Mouse (Mus musculus): Measurements from ENCODE around the gene Wdfy2. TPM values are rescaled to one million over a fixed set of nuclear protein-coding genes. Genes with fewer than 3 reads are reported as not detected.
A peak's percentile ranks its signal among the peaks of the same experiment; 100 is the strongest.

Gene Wdfy2
- polyA plus RNA-seq, 1 experiment from 2014 or later = 12.1 TPM

GRCm38 (mm10) chr14:62956091-62956490, 118.6 kb downstream of the Wdfy2 start:
- Histone ChIP-seq H3K36me3 (ENCODE audit: control insufficient read depth, insufficient read depth, low read length) (peaks cover 19% of the 10 kb centered on the region), H3K27me3 (ENCODE audit: control insufficient read depth, insufficient read depth, low read length) (no peaks in the 10 kb centered on the region), H3K4me1 (ENCODE audit: control insufficient read depth, insufficient read depth, low read length) (no peaks in the 10 kb centered on the region), H3K9me3 (ENCODE audit: control insufficient read depth, low read length) (no peaks in the 10 kb centered on the region), H3K9ac (ENCODE audit: low read depth, low read length) (no peak overlapping the region), H3K4me2 (replicated peaks; ENCODE audit: low read depth, low read length) (no peak overlapping the region), H3K4me3 (ENCODE audit: low read length) (no peak overlapping the region), H3K27ac (ENCODE audit: low read depth, low read length) (no peak overlapping the region)
- no peak for ATAC-seq (ENCODE audit: low FRiP score, low TSS enrichment)
- WGBS = 92% methylated on average over 9 of the region's 9 CpGs

GRCm38 (mm10) chr14:62963632-62964031, 126.2 kb downstream of the Wdfy2 start:
- Histone ChIP-seq H3K9ac (ENCODE audit: low read depth, low read length) (no peak overlapping the region), H3K36me3 (ENCODE audit: control insufficient read depth, insufficient read depth, low read length) (no peaks in the 10 kb centered on the region), H3K27ac (ENCODE audit: low read depth, low read length) (no peak overlapping the region), H3K4me3 (ENCODE audit: low read length) (no peak overlapping the region), H3K27me3 (ENCODE audit: control insufficient read depth, insufficient read depth, low read length) (no peaks in the 10 kb centered on the region), H3K4me2 (replicated peaks; ENCODE audit: low read depth, low read length) (no peak overlapping the region), H3K9me3 (ENCODE audit: control insufficient read depth, low read length) (no peaks in the 10 kb centered on the region), H3K4me1 (ENCODE audit: control insufficient read depth, insufficient read depth, low read length) (peaks cover 8% of the 10 kb centered on the region; the same call in 1 of the 2 replicates)
- ATAC-seq (ENCODE audit: low FRiP score, low TSS enrichment) = no peak
- 80% methylated on average over 4 of the region's 4 CpGs for WGBS

DNA sequence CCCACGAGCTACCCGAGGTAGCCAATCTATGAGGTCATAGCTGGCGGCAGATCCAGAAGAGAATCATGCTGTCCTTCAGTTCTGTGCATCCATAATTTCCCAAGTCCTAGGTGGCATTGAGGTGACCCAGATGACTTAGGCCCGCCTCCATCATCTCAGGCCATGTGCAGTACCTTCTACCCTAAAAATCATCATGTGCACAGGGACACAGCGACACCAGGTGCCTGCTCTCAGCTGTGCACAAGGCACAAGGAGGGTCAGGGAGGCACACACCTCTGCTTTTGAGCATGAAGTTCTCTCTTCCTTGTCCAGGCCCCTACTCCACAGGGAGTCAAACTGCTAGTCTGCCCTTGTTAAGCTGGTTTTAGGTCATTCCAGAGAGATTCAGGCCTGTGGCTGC, 127.9 kb downstream of the Wdfy2 start:
- no peak for ATAC-seq (ENCODE audit: low FRiP score, low TSS enrichment)
- no peaks in the 10 kb centered on the region for H3K36me3 ChIP-seq (ENCODE audit: control insufficient read depth, insufficient read depth, low read length)

DNA sequence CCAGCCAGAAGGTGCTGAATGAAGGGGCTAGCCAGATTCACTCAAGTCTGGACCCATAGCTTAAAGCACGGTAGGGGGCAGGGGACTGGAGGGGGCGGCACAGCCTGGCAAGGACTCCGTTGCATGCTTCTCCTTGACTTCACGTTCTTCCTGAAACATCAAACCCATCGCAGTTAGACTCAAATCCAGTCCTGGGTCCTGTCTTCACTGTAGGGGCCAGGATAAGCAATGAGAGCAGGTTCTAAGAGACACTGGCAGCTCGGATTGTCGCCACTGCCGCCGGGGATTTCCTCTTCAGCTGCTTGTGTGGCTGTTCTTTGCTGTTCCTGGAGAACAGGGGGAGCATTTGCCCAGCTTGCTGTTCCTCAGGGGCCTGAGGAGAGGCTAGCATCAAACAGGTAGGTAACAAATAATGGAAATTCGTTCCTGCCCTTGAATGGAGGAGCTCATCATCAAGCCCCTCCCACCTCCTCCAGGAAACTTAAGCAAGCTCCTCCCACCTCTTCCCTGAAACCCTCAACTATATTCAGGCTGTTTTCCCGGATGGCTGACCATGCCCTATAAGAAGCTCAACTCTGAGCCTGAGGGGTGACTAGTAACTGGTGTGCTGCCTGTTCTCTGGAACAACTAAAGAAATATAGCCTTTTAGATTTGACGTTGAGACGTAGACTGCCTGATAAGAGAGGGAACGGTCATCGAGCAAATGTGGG, 128.5 kb downstream of the Wdfy2 start:
- H3K4me2 ChIP-seq (replicated peaks; ENCODE audit: low read depth, low read length) = peak overlapping the region; percentile 56
- peak overlapping the region; percentile 59; the same call in 1 of the 2 replicates for H3K27ac ChIP-seq (ENCODE audit: low read depth, low read length)
- peak overlapping the region; percentile 47; the same call in 1 of the 2 replicates for H3K9ac ChIP-seq (ENCODE audit: low read depth, low read length)
- no peaks in the 10 kb centered on the region for H3K36me3 ChIP-seq (ENCODE audit: control insufficient read depth, insufficient read depth, low read length)
- H3K4me3 ChIP-seq (ENCODE audit: low read length) = peak overlapping the region; percentile 28
- no peaks in the 10 kb centered on the region for H3K9me3 ChIP-seq (ENCODE audit: control insufficient read depth, low read length)
- H3K27me3 ChIP-seq (ENCODE audit: control insufficient read depth, insufficient read depth, low read length) = no peaks in the 10 kb centered on the region
- peak; percentile 78 for ATAC-seq (ENCODE audit: low FRiP score, low TSS enrichment)
- peaks cover 8% of the 10 kb centered on the region; the same call in 1 of the 2 replicates for H3K4me1 ChIP-seq (ENCODE audit: control insufficient read depth, insufficient read depth, low read length)
- WGBS = 17% methylated on average over 15 of the region's 15 CpGs

More for the DNA sequence above, 127.9 kb downstream of the Wdfy2 start:
- Histone ChIP-seq H3K27ac (ENCODE audit: low read depth, low read length) (no peak overlapping the region), H3K9me3 (ENCODE audit: control insufficient read depth, low read length) (no peaks in the 10 kb centered on the region), H3K4me1 (ENCODE audit: control insufficient read depth, insufficient read depth, low read length) (peaks cover 8% of the 10 kb centered on the region; the same call in 1 of the 2 replicates), H3K4me3 (ENCODE audit: low read length) (no peak overlapping the region), H3K4me2 (replicated peaks; ENCODE audit: low read depth, low read length) (0 out of 2 replicates have a peak overlapping the region, but pooled peaks have one; percentile 56), H3K9ac (ENCODE audit: low read depth, low read length) (no peak overlapping the region), H3K27me3 (ENCODE audit: control insufficient read depth, insufficient read depth, low read length) (no peaks in the 10 kb centered on the region)
- WGBS = 83% methylated on average over 5 of the region's 5 CpGs

GRCm38 (mm10) chr14:62975046-62975445, 137.6 kb downstream of the Wdfy2 start:
- no peak overlapping the region for H3K4me3 ChIP-seq (ENCODE audit: low read length)
- H3K27ac ChIP-seq (ENCODE audit: low read depth, low read length) = no peak overlapping the region
- H3K9ac ChIP-seq (ENCODE audit: low read depth, low read length) = no peak overlapping the region
- H3K36me3 ChIP-seq (ENCODE audit: control insufficient read depth, insufficient read depth, low read length) = no peaks in the 10 kb centered on the region
- WGBS = 10% methylated on average over 5 of the region's 5 CpGs
- H3K27me3 ChIP-seq (ENCODE audit: control insufficient read depth, insufficient read depth, low read length) = no peaks in the 10 kb centered on the region
- H3K4me1 ChIP-seq (ENCODE audit: control insufficient read depth, insufficient read depth, low read length) = no peaks in the 10 kb centered on the region
- ATAC-seq (ENCODE audit: low FRiP score, low TSS enrichment) = no peak
- H3K9me3 ChIP-seq (ENCODE audit: control insufficient read depth, low read length) = no peaks in the 10 kb centered on the region
- no peak overlapping the region for H3K4me2 ChIP-seq (replicated peaks; ENCODE audit: low read depth, low read length)

GRCm38 (mm10) chr14:62979815-62980214, 142.3 kb downstream of the Wdfy2 start:
- ATAC-seq (ENCODE audit: low FRiP score, low TSS enrichment) = no peak
- WGBS = 88% methylated on average over 1 of the region's 1 CpGs

DNA sequence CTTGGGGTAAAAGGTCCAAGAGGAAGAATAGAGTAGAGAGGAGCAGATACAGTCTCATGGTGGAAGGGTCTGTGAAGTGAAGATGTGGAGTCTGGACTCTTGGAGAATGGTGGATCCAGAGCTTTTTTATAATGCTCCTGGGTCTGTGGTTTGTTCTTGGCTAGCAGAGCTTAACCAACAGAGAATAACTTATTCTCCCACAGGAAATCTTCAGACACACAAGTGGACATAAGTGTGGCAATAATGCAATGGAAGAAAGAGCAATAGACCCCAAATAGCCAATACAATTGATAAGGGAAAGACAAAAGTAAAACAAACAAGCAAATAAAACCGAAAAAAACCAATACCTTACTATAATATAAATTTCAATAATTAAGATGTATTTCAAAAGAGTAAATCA, 146.9 kb downstream of the Wdfy2 start, which contains the start of gene Defb48:
Gene Defb48, minus strand, starts transcription at position 101 of the 400 bp plus-strand sequence.
- 70% methylated on average over 1 of the region's 1 CpGs for WGBS
- no peaks in the 10 kb centered on the region for H3K4me1 ChIP-seq (ENCODE audit: control insufficient read depth, insufficient read depth, low read length)

More at GRCm38 (mm10) chr14:62979815-62980214, 142.3 kb downstream of the Wdfy2 start:
- no peak overlapping the region for H3K27ac ChIP-seq (ENCODE audit: low read depth, low read length)
- H3K4me2 ChIP-seq (replicated peaks; ENCODE audit: low read depth, low read length) = no peak overlapping the region
- no peaks in the 10 kb centered on the region for H3K27me3 ChIP-seq (ENCODE audit: control insufficient read depth, insufficient read depth, low read length)
- no peaks in the 10 kb centered on the region for H3K4me1 ChIP-seq (ENCODE audit: control insufficient read depth, insufficient read depth, low read length)
- H3K36me3 ChIP-seq (ENCODE audit: control insufficient read depth, insufficient read depth, low read length) = no peaks in the 10 kb centered on the region
- no peaks in the 10 kb centered on the region for H3K9me3 ChIP-seq (ENCODE audit: control insufficient read depth, low read length)
- no peak overlapping the region for H3K4me3 ChIP-seq (ENCODE audit: low read length)
- no peak overlapping the region for H3K9ac ChIP-seq (ENCODE audit: low read depth, low read length)

DNA sequence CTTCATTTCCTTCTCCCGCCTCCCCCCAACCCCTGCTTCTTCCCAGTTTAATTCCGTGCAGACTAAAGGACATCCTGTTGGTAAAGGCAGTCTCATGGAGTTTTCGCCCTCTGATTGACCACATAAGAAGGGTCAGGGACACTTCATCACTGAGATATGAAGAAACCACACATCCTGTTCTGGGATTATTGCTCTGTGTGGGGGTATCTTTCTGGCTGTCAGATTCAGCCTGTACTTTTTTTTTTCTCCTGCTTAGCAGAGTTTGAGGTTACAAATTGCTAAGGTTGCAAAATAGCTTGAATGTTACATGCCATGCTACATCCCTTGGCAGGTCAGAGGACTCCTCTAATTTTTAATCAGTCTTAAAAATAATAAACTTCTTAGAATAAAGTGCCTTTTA, 153.8 kb downstream of the Wdfy2 start:
- no peak for ATAC-seq (ENCODE audit: low FRiP score, low TSS enrichment)

More for the DNA sequence above, 146.9 kb downstream of the Wdfy2 start, which contains the start of gene Defb48:
- Histone ChIP-seq H3K4me2 (replicated peaks; ENCODE audit: low read depth, low read length) (no peak within 1 kb of the TSS), H3K27ac (ENCODE audit: low read depth, low read length) (no peak within 1 kb of the TSS), H3K9ac (ENCODE audit: low read depth, low read length) (no peak within 1 kb of the TSS), H3K4me3 (ENCODE audit: low read length) (no peak within 1 kb of the TSS), H3K36me3 (ENCODE audit: control insufficient read depth, insufficient read depth, low read length) (no peaks in the 10 kb centered on the region), H3K9me3 (ENCODE audit: control insufficient read depth, low read length) (no peaks in the 10 kb centered on the region), H3K27me3 (ENCODE audit: control insufficient read depth, insufficient read depth, low read length) (no peaks in the 10 kb centered on the region)
- no peak for ATAC-seq (ENCODE audit: low FRiP score, low TSS enrichment)

GRCm38 (mm10) chr14:62991849-62992510, 154.5 kb downstream of the Wdfy2 start:
- Histone ChIP-seq H3K4me1 (ENCODE audit: control insufficient read depth, insufficient read depth, low read length) (no peaks in the 10 kb centered on the region), H3K27me3 (ENCODE audit: control insufficient read depth, insufficient read depth, low read length) (no peaks in the 10 kb centered on the region), H3K9ac (ENCODE audit: low read depth, low read length) (no peak overlapping the region), H3K36me3 (ENCODE audit: control insufficient read depth, insufficient read depth, low read length) (no peaks in the 10 kb centered on the region), H3K9me3 (ENCODE audit: control insufficient read depth, low read length) (no peaks in the 10 kb centered on the region), H3K4me2 (replicated peaks; ENCODE audit: low read depth, low read length) (no peak overlapping the region), H3K27ac (ENCODE audit: low read depth, low read length) (no peak overlapping the region), H3K4me3 (ENCODE audit: low read length) (no peak overlapping the region)
- WGBS = 84% methylated on average over 7 of the region's 7 CpGs
- no peak for ATAC-seq (ENCODE audit: low FRiP score, low TSS enrichment)

More for the DNA sequence above, 153.8 kb downstream of the Wdfy2 start:
- no peaks in the 10 kb centered on the region for H3K36me3 ChIP-seq (ENCODE audit: control insufficient read depth, insufficient read depth, low read length)
- no peak overlapping the region for H3K27ac ChIP-seq (ENCODE audit: low read depth, low read length)
- H3K27me3 ChIP-seq (ENCODE audit: control insufficient read depth, insufficient read depth, low read length) = no peaks in the 10 kb centered on the region
- H3K4me1 ChIP-seq (ENCODE audit: control insufficient read depth, insufficient read depth, low read length) = no peaks in the 10 kb centered on the region
- 67% methylated on average over 3 of the region's 3 CpGs for WGBS
- no peaks in the 10 kb centered on the region for H3K9me3 ChIP-seq (ENCODE audit: control insufficient read depth, low read length)
- no peak overlapping the region for H3K9ac ChIP-seq (ENCODE audit: low read depth, low read length)
- H3K4me2 ChIP-seq (replicated peaks; ENCODE audit: low read depth, low read length) = no peak overlapping the region
- H3K4me3 ChIP-seq (ENCODE audit: low read length) = no peak overlapping the region
